Mouse (Mus musculus) ES-E14 (cell line): ENCODE results near the gene Bloc1s3.

Experiments used
- CHD2 ChIP-seq: IDR thresholded peaks from 2 replicates; pipeline ENCODE4 v1.6.1; 2014; ENCODE audit warnings: mild to moderate bottlenecking, low read depth, low read length, inconsistent platforms
- HCFC1 ChIP-seq: IDR thresholded peaks from 2 replicates; pipeline ENCODE4 v1.6.1; 2012; ENCODE audit warnings: low read length, inconsistent platforms, borderline replicate concordance; ENCODE audit not compliant: insufficient read depth
- MAFK ChIP-seq: IDR thresholded peaks from 2 replicates; pipeline ENCODE4 v1.6.1; 2014; ENCODE audit warnings: mild to moderate bottlenecking, low read depth, low read length, inconsistent platforms; ENCODE audit not compliant: insufficient read depth
- ZNF384 ChIP-seq: IDR thresholded peaks from 2 replicates; pipeline ENCODE4 v1.6.1; 2012; ENCODE audit warnings: low read depth, low read length, inconsistent platforms

GRCm38 (mm10) chr7:19508924-19509568 is 879 bp upstream of the Bloc1s3 start:
- TF ChIP-seq MAFK (no peak), HCFC1 (no peak), CHD2 (no peak), ZNF384 (no peak)
